Mouse (Mus musculus) G1E (cell line): ENCODE data around the gene Muc5ac.

Experiments
- CTCF ChIP-seq: IDR thresholded peaks from 2 replicates; pipeline ENCODE4 v1.5.1; 2012; ENCODE audit warnings: low read depth, low read length, inconsistent platforms, mixed read lengths
- GATA1 ChIP-seq: IDR thresholded peaks from 2 replicates; pipeline ENCODE4 v1.6.1; 2012; ENCODE audit warnings: borderline replicate concordance, low read length, inconsistent platforms, mixed read lengths
- GATA2 ChIP-seq: IDR thresholded peaks from 2 replicates; pipeline ENCODE4 v1.6.1; 2012; ENCODE audit warnings: low read depth, low read length, inconsistent platforms, borderline replicate concordance
- POLR2AphosphoS5 ChIP-seq: IDR thresholded peaks from 2 replicates; pipeline ENCODE4 v1.6.1; 2012; ENCODE audit warnings: low read depth, low read length, inconsistent platforms; ENCODE audit not compliant: insufficient replicate concordance
- TAL1 ChIP-seq: conservative IDR thresholded peaks from 2 replicates; pipeline ENCODE4 v1.6.1; 2012; ENCODE audit warnings: low read depth, low read length, inconsistent platforms, mixed read lengths

GRCm38 (mm10) chr7:141835941-141836340, 47.2 kb downstream of the Muc5ac start:
- TF ChIP-seq CTCF (no peak), TAL1 (no peak), GATA2 (no peak), POLR2AphosphoS5 (no peak), GATA1 (no peak)
